Mouse (Mus musculus) MEL (cell line): ENCODE measurements around the gene Ccnj. TPM values are rescaled to one million over a fixed set of nuclear protein-coding genes. Genes with fewer than 3 reads are reported as not detected.

Experiments
- DNase-seq: peaks from one replicate; pipeline ENCODE4 v3.0.0; 2011; ENCODE audit warnings: low read depth, low spot score
- H3K27ac ChIP-seq: 2 replicates; pipeline ENCODE4 v1.5.1; 2012; ENCODE audit warnings: low read depth, mild to moderate bottlenecking, control low read depth, low read length, moderate library complexity; ENCODE audit not compliant: control insufficient read depth
- H3K27me3 ChIP-seq, 2 experiments: fragments of 150-350 bp in 1 of 2; sonication (generic) in 1 of 2; 2 replicates each; pipeline ENCODE4 v1.6.1; 2012; ENCODE audit warnings: low read length in 2 of 2, mild to moderate bottlenecking in 2 of 2, improper control_type of control experiment in 1 of 2, moderate library complexity in 1 of 2; ENCODE audit not compliant: insufficient read depth in 2 of 2, control insufficient read depth in 1 of 2
- H3K36me3 ChIP-seq, 2 experiments: 2 replicates each; pipeline ENCODE4 v1.6.1; 2012 to 2014; ENCODE audit warnings: low read length in 2 of 2, improper control_type of control experiment in 1 of 2, inconsistent platforms in 1 of 2, mild to moderate bottlenecking in 1 of 2; ENCODE audit not compliant: insufficient read depth in 2 of 2, control insufficient read depth in 1 of 2
- H3K4me1 ChIP-seq, 2 experiments: fragments of 150-350 bp in 1 of 2; sonication (generic) in 1 of 2; 2 replicates each; pipeline ENCODE4 v1.6.1; 2012; ENCODE audit warnings: low read length in 2 of 2, improper control_type of control experiment in 1 of 2, mild to moderate bottlenecking in 1 of 2; ENCODE audit not compliant: insufficient read depth in 2 of 2, control insufficient read depth in 1 of 2
- H3K4me3 ChIP-seq, 2 experiments: fragments of 150-350 bp in 1 of 2; sonication (generic) in 1 of 2; 2 replicates each; pipeline ENCODE4 v1.5.1; 2012; ENCODE audit warnings: low read depth in 2 of 2, low read length in 2 of 2, mild to moderate bottlenecking in 2 of 2, moderate library complexity in 2 of 2, control low read depth in 1 of 2, improper control_type of control experiment in 1 of 2; ENCODE audit not compliant: control insufficient read depth in 1 of 2, insufficient read depth in 1 of 2
- H3K79me2 ChIP-seq: 2 replicates; pipeline ENCODE4 v1.6.1; 2012; ENCODE audit warnings: mild to moderate bottlenecking, low read length, moderate library complexity; ENCODE audit not compliant: control insufficient read depth, poor library complexity, insufficient read depth
- H3K9ac ChIP-seq: 2 replicates; pipeline ENCODE4 v1.6.1; 2012; ENCODE audit warnings: low read depth, mild to moderate bottlenecking, control low read depth, low read length, moderate library complexity; ENCODE audit not compliant: control insufficient read depth, poor library complexity, severe bottlenecking
- H3K9me3 ChIP-seq: fragments of 150-350 bp; sonication (generic); replicated peaks from 2 replicates; pipeline ENCODE4 v1.6.1; 2012; ENCODE audit warnings: mild to moderate bottlenecking, low read length, improper control_type of control experiment, moderate library complexity; ENCODE audit not compliant: insufficient read depth
- BHLHE40 ChIP-seq: IDR thresholded peaks from 2 replicates; pipeline ENCODE4 v1.6.1; 2012; ENCODE audit warnings: low read depth, mild to moderate bottlenecking, inconsistent platforms, low read length, improper control_type of control experiment, borderline replicate concordance
- CHD2 ChIP-seq: IDR thresholded peaks from 2 replicates; pipeline ENCODE4 v1.6.1; 2011; ENCODE audit warnings: low read length, improper control_type of control experiment
- CTCF ChIP-seq, 3 experiments: IDR thresholded peaks in 2 of 3; conservative IDR thresholded peaks in 1 of 3; 2 replicates each; pipeline ENCODE4 v1.5.1; 2011 to 2012; ENCODE audit warnings: low read length in 3 of 3, low read depth in 2 of 3, mild to moderate bottlenecking in 2 of 3, improper control_type of control experiment in 1 of 3, inconsistent platforms in 1 of 3, mixed read lengths in 1 of 3, moderate library complexity in 1 of 3; ENCODE audit not compliant: control insufficient read depth in 1 of 3, insufficient read depth in 1 of 3, poor library complexity in 1 of 3, severe bottlenecking in 1 of 3
- E2F4 ChIP-seq: IDR thresholded peaks from 2 replicates; pipeline ENCODE4 v1.6.1; 2011; ENCODE audit warnings: low read depth, low read length, improper control_type of control experiment, borderline replicate concordance
- ELF1 ChIP-seq: IDR thresholded peaks from 2 replicates; pipeline ENCODE4 v1.6.1; 2014; ENCODE audit warnings: low read depth, mild to moderate bottlenecking, inconsistent platforms, low read length, improper control_type of control experiment, moderate library complexity
- EP300 ChIP-seq, 2 experiments: IDR thresholded peaks; 2 replicates each; pipeline ENCODE4 v1.6.1; 2011; ENCODE audit warnings: improper control_type of control experiment in 2 of 2, low read length in 2 of 2, low read depth in 1 of 2, mild to moderate bottlenecking in 1 of 2
- ETS1 ChIP-seq: IDR thresholded peaks from 2 replicates; pipeline ENCODE4 v1.6.1; 2012; ENCODE audit warnings: low read depth, mild to moderate bottlenecking, inconsistent platforms, low read length, improper control_type of control experiment, moderate library complexity
- GATA1 ChIP-seq: IDR thresholded peaks from 2 replicates; pipeline ENCODE4 v1.6.1; 2011; ENCODE audit warnings: low read depth, low read length, improper control_type of control experiment
- MAFK ChIP-seq: IDR thresholded peaks from 2 replicates; pipeline ENCODE4 v1.6.1; 2011; ENCODE audit warnings: low read depth, mild to moderate bottlenecking, low read length, improper control_type of control experiment, borderline replicate concordance
- MAX ChIP-seq: IDR thresholded peaks from 2 replicates; pipeline ENCODE4 v1.6.1; 2011; ENCODE audit warnings: low read length, improper control_type of control experiment
- NELFE ChIP-seq: IDR thresholded peaks from 2 replicates; pipeline ENCODE4 v1.6.1; 2011; ENCODE audit warnings: low read depth, low read length, improper control_type of control experiment
- NRF1 ChIP-seq: IDR thresholded peaks from 2 replicates; pipeline ENCODE4 v1.6.1; 2014; ENCODE audit warnings: low read depth, mild to moderate bottlenecking, inconsistent platforms, low read length, improper control_type of control experiment, moderate library complexity; ENCODE audit not compliant: poor library complexity, insufficient read depth, severe bottlenecking
- POLR2AphosphoS5 ChIP-seq: IDR thresholded peaks from 2 replicates; pipeline ENCODE4 v1.6.1; 2012; ENCODE audit warnings: low read depth, borderline replicate concordance, mild to moderate bottlenecking, inconsistent platforms, low read length, moderate library complexity, mixed read lengths
- RAD21 ChIP-seq: IDR thresholded peaks from 2 replicates; pipeline ENCODE4 v1.6.1; 2011; ENCODE audit warnings: mild to moderate bottlenecking, low read depth, low read length, improper control_type of control experiment
- SIN3A ChIP-seq: IDR thresholded peaks from 2 replicates; pipeline ENCODE4 v1.6.1; 2012; ENCODE audit warnings: low read length, improper control_type of control experiment, inconsistent platforms
- TBP ChIP-seq: IDR thresholded peaks from 2 replicates; pipeline ENCODE4 v1.8.0; 2011; ENCODE audit warnings: low read depth, low read length, improper control_type of control experiment
- TCF12 ChIP-seq: IDR thresholded peaks from 2 replicates; pipeline ENCODE4 v1.6.1; 2014; ENCODE audit warnings: low read depth, mild to moderate bottlenecking, inconsistent platforms, low read length, improper control_type of control experiment, moderate library complexity
- UBTF ChIP-seq: IDR thresholded peaks from 2 replicates; pipeline ENCODE4 v1.6.1; 2012; ENCODE audit warnings: low read depth, mild to moderate bottlenecking, inconsistent platforms, low read length, improper control_type of control experiment, moderate library complexity, borderline replicate concordance; ENCODE audit not compliant: insufficient read depth
- ZC3H11A ChIP-seq: IDR thresholded peaks from 2 replicates; pipeline ENCODE4 v1.6.1; 2012; ENCODE audit warnings: low read depth, mild to moderate bottlenecking, inconsistent platforms, low read length, improper control_type of control experiment
- ZMIZ1 ChIP-seq: IDR thresholded peaks from 2 replicates; pipeline ENCODE4 v1.6.1; 2012; ENCODE audit warnings: low read depth, mild to moderate bottlenecking, inconsistent platforms, low read length, improper control_type of control experiment, moderate library complexity
- ZNF384 ChIP-seq: IDR thresholded peaks from 2 replicates; pipeline ENCODE4 v1.6.1; 2012; ENCODE audit warnings: low read depth, mild to moderate bottlenecking, inconsistent platforms, low read length, improper control_type of control experiment
- polyA plus RNA-seq, 2 experiments: library from polyadenylated mRNA; stranded (reverse) in 1 of 2; unstranded in 1 of 2; fragments of >175 nt in 1 of 2; fragments of >200 nt in 1 of 2; gene quantifications; 2 replicates each; pipeline versions ENCODE4 v1.2.1 to v1.2.4; 2012; ENCODE audit warnings: low replicate concordance in 2 of 2, low read depth in 1 of 2; ENCODE audit not compliant: insufficient read length in 2 of 2, insufficient read depth in 1 of 2, missing spikeins in 1 of 2
- total RNA-seq: library from RNA; depleted of rRNA; stranded (reverse); fragments of 300-350 nt; gene quantifications from 2 replicates; pipeline ENCODE4 v1.2.3, GENCODE M21; 2012

Ccnj gene
- total and polyA plus RNA-seq, 3 experiments = 8.5 to 10.7 TPM; not detected in 1

GRCm38 (mm10) chr19:40826735-40827134 is 4.3 kb upstream of the Ccnj start:
- H3K9ac ChIP-seq = no peak overlapping the region
- 0 out of 4 replicates have a peak, but pooled peaks of 1 of the 2 experiments have one; percentile 26 for TF ChIP-seq EP300 (IDR thresholded peaks at IDR 0.05; ENCODE audit: low read depth in 1 of 2, low read length in 2 of 2)
- TF ChIP-seq SIN3A = no peak
- TF ChIP-seq ETS1 = peak; percentile 58
- no peak for TF ChIP-seq CTCF (IDR thresholded peaks at IDR 0.05 in 2 of 3, conservative IDR thresholded peaks at IDR 0.05 in 1 of 3; ENCODE audit: control insufficient read depth in 1 of 3, insufficient read depth in 1 of 3, low read depth in 2 of 3, low read length in 3 of 3, poor library complexity in 1 of 3, severe bottlenecking in 1 of 3)
- peaks cover 0 to 13% of the 10 kb centered on the region in 2 experiments; a peak in 2 of 4 replicates for H3K36me3 ChIP-seq
- H3K27ac ChIP-seq = no peak overlapping the region
- H3K9me3 ChIP-seq = no peaks in the 10 kb centered on the region
- peak; percentile 68 for DNase-seq
- no peak overlapping the region for H3K4me3 ChIP-seq
- H3K4me1 ChIP-seq = peaks cover 9 to 18% of the 10 kb centered on the region in 2 experiments
- H3K27me3 ChIP-seq = 0 out of 4 replicates have a peak, but pooled peaks cover 0 to 2% of the 10 kb centered on the region in 2 experiments
- H3K79me2 ChIP-seq = peaks cover 7% of the 10 kb centered on the region

GRCm38 (mm10) chr19:40830198-40830597 is 881 bp upstream of the Ccnj start:
- H3K27me3 ChIP-seq = 0 out of 4 replicates have a peak, but pooled peaks cover 0 to 2% of the 10 kb centered on the region in 2 experiments
- H3K4me1 ChIP-seq = peaks cover 9 to 14% of the 10 kb centered on the region in 2 experiments
- H3K27ac ChIP-seq = peak overlapping the region; percentile 71
- DNase-seq = peak; percentile 50
- no peaks in the 10 kb centered on the region for H3K9me3 ChIP-seq
- peaks cover 0 to 16% of the 10 kb centered on the region in 2 experiments; a peak in 2 of 4 replicates for H3K36me3 ChIP-seq
- peaks cover 16% of the 10 kb centered on the region for H3K79me2 ChIP-seq
- peak overlapping the region; percentile 61 to 72 for H3K4me3 ChIP-seq
- TF ChIP-seq ZC3H11A (no peak), ZMIZ1 (peak; percentile 33; the same call in 1 of the 2 replicates), ELF1 (peak; percentile 54; the same call in 1 of the 2 replicates), SIN3A (peak; percentile 17; the same call in 1 of the 2 replicates), NRF1 (no peak), NELFE (peak; percentile 27; the same call in 1 of the 2 replicates), BHLHE40 (peak; percentile 30; the same call in 1 of the 2 replicates)
- peak overlapping the region; percentile 91 for H3K9ac ChIP-seq

GRCm38 (mm10) chr19:40831416-40832201 is 530 bp downstream of the Ccnj start:
- no peaks in the 10 kb centered on the region for H3K9me3 ChIP-seq
- peak overlapping the region; percentile 91 for H3K9ac ChIP-seq
- peak overlapping the region; percentile 72 to 95 for H3K4me3 ChIP-seq
- H3K4me1 ChIP-seq = peaks cover 6 to 8% of the 10 kb centered on the region in 2 experiments; a peak in 3 of 4 replicates
- H3K27ac ChIP-seq = peak overlapping the region; percentile 48
- 0 out of 4 replicates have a peak, but pooled peaks cover 0 to 2% of the 10 kb centered on the region in 2 experiments for H3K27me3 ChIP-seq
- peaks cover 16% of the 10 kb centered on the region for H3K79me2 ChIP-seq
- peaks cover 0 to 12% of the 10 kb centered on the region in 2 experiments; a peak in 3 of 4 replicates for H3K36me3 ChIP-seq
- peak; percentile 70 for DNase-seq
- TF ChIP-seq RAD21 = no peak
- TF ChIP-seq TCF12 = no peak
- TF ChIP-seq ELF1 = no peak
- TF ChIP-seq POLR2AphosphoS5 = no peak
- TF ChIP-seq ZNF384 = no peak
- no peak for TF ChIP-seq MAX
- TF ChIP-seq ETS1 = 0 out of 2 replicates have a peak, but pooled peaks have one; percentile 2
- TF ChIP-seq UBTF = 0 out of 2 replicates have a peak, but pooled peaks have one; percentile 17
- TF ChIP-seq E2F4 = no peak
- TF ChIP-seq MAFK = no peak
- TF ChIP-seq ZMIZ1 = no peak
- no peak for TF ChIP-seq CHD2
- no peak; the same call in 1 of the 2 replicates for TF ChIP-seq SIN3A
- no peak for TF ChIP-seq CTCF (IDR thresholded peaks at IDR 0.05 in 2 of 3, conservative IDR thresholded peaks at IDR 0.05 in 1 of 3; ENCODE audit: control insufficient read depth in 1 of 3, insufficient read depth in 1 of 3, low read depth in 2 of 3, low read length in 3 of 3, poor library complexity in 1 of 3, severe bottlenecking in 1 of 3)
- TF ChIP-seq TBP = 0 out of 2 replicates have a peak, but pooled peaks have one; percentile 6
- no peak for TF ChIP-seq GATA1
- no peak for TF ChIP-seq NELFE
